Mouse (Mus musculus) MEL (cell line): ENCODE results near the gene Tln2. TPM values are rescaled to one million over a fixed set of nuclear protein-coding genes. Genes with fewer than 3 reads are reported as not detected.

Source experiments
- DNase-seq: peaks from one replicate; pipeline ENCODE4 v3.0.0; 2011; ENCODE audit warnings: low read depth, low spot score
- H3K27ac ChIP-seq: 2 replicates; pipeline ENCODE4 v1.5.1; 2012; ENCODE audit warnings: low read depth, mild to moderate bottlenecking, control low read depth, low read length, moderate library complexity; ENCODE audit not compliant: control insufficient read depth
- H3K27me3 ChIP-seq, 2 experiments: fragments of 150-350 bp in 1 of 2; sonication (generic) in 1 of 2; 2 replicates each; pipeline ENCODE4 v1.6.1; 2012; ENCODE audit warnings: low read length in 2 of 2, mild to moderate bottlenecking in 2 of 2, improper control_type of control experiment in 1 of 2, moderate library complexity in 1 of 2; ENCODE audit not compliant: insufficient read depth in 2 of 2, control insufficient read depth in 1 of 2
- H3K36me3 ChIP-seq, 2 experiments: 2 replicates each; pipeline ENCODE4 v1.6.1; 2012 to 2014; ENCODE audit warnings: low read length in 2 of 2, improper control_type of control experiment in 1 of 2, inconsistent platforms in 1 of 2, mild to moderate bottlenecking in 1 of 2; ENCODE audit not compliant: insufficient read depth in 2 of 2, control insufficient read depth in 1 of 2
- H3K4me1 ChIP-seq, 2 experiments: fragments of 150-350 bp in 1 of 2; sonication (generic) in 1 of 2; 2 replicates each; pipeline ENCODE4 v1.6.1; 2012; ENCODE audit warnings: low read length in 2 of 2, improper control_type of control experiment in 1 of 2, mild to moderate bottlenecking in 1 of 2; ENCODE audit not compliant: insufficient read depth in 2 of 2, control insufficient read depth in 1 of 2
- H3K4me3 ChIP-seq, 2 experiments: fragments of 150-350 bp in 1 of 2; sonication (generic) in 1 of 2; 2 replicates each; pipeline ENCODE4 v1.5.1; 2012; ENCODE audit warnings: low read depth in 2 of 2, low read length in 2 of 2, mild to moderate bottlenecking in 2 of 2, moderate library complexity in 2 of 2, control low read depth in 1 of 2, improper control_type of control experiment in 1 of 2; ENCODE audit not compliant: control insufficient read depth in 1 of 2, insufficient read depth in 1 of 2
- H3K79me2 ChIP-seq: 2 replicates; pipeline ENCODE4 v1.6.1; 2012; ENCODE audit warnings: mild to moderate bottlenecking, low read length, moderate library complexity; ENCODE audit not compliant: control insufficient read depth, poor library complexity, insufficient read depth
- H3K9ac ChIP-seq: 2 replicates; pipeline ENCODE4 v1.6.1; 2012; ENCODE audit warnings: low read depth, mild to moderate bottlenecking, control low read depth, low read length, moderate library complexity; ENCODE audit not compliant: control insufficient read depth, poor library complexity, severe bottlenecking
- H3K9me3 ChIP-seq: fragments of 150-350 bp; sonication (generic); replicated peaks from 2 replicates; pipeline ENCODE4 v1.6.1; 2012; ENCODE audit warnings: mild to moderate bottlenecking, low read length, improper control_type of control experiment, moderate library complexity; ENCODE audit not compliant: insufficient read depth
- CHD1 ChIP-seq: IDR thresholded peaks from 2 replicates; pipeline ENCODE4 v1.6.1; 2012; ENCODE audit warnings: low read depth, mild to moderate bottlenecking, inconsistent platforms, low read length, improper control_type of control experiment
- CTCF ChIP-seq, 3 experiments: IDR thresholded peaks in 2 of 3; conservative IDR thresholded peaks in 1 of 3; 2 replicates each; pipeline ENCODE4 v1.5.1; 2011 to 2012; ENCODE audit warnings: low read length in 3 of 3, low read depth in 2 of 3, mild to moderate bottlenecking in 2 of 3, improper control_type of control experiment in 1 of 3, inconsistent platforms in 1 of 3, mixed read lengths in 1 of 3, moderate library complexity in 1 of 3; ENCODE audit not compliant: control insufficient read depth in 1 of 3, insufficient read depth in 1 of 3, poor library complexity in 1 of 3, severe bottlenecking in 1 of 3
- GABPA ChIP-seq: IDR thresholded peaks from 2 replicates; pipeline ENCODE4 v1.6.1; 2012; ENCODE audit warnings: low read depth, mild to moderate bottlenecking, inconsistent platforms, low read length, improper control_type of control experiment, moderate library complexity
- GATA1 ChIP-seq: IDR thresholded peaks from 2 replicates; pipeline ENCODE4 v1.6.1; 2011; ENCODE audit warnings: low read depth, low read length, improper control_type of control experiment
- KAT2A ChIP-seq: conservative IDR thresholded peaks from 2 replicates; pipeline ENCODE4 v1.6.1; 2012; ENCODE audit warnings: low read depth, low read length, improper control_type of control experiment, inconsistent platforms
- MAFK ChIP-seq: IDR thresholded peaks from 2 replicates; pipeline ENCODE4 v1.6.1; 2011; ENCODE audit warnings: low read depth, mild to moderate bottlenecking, low read length, improper control_type of control experiment, borderline replicate concordance
- MXI1 ChIP-seq: IDR thresholded peaks from 2 replicates; pipeline ENCODE4 v1.6.1; 2011; ENCODE audit warnings: mild to moderate bottlenecking, low read depth, low read length, improper control_type of control experiment
- MYB ChIP-seq: IDR thresholded peaks from 2 replicates; pipeline ENCODE4 v1.6.1; 2011; ENCODE audit warnings: mild to moderate bottlenecking, low read depth, low read length, improper control_type of control experiment
- NRF1 ChIP-seq: IDR thresholded peaks from 2 replicates; pipeline ENCODE4 v1.6.1; 2014; ENCODE audit warnings: low read depth, mild to moderate bottlenecking, inconsistent platforms, low read length, improper control_type of control experiment, moderate library complexity; ENCODE audit not compliant: poor library complexity, insufficient read depth, severe bottlenecking
- POLR2A ChIP-seq, 2 experiments: IDR thresholded peaks; 2 replicates each; pipeline ENCODE4 v1.6.1; 2011 to 2012; ENCODE audit warnings: low read length in 2 of 2, mild to moderate bottlenecking in 2 of 2, control low read depth in 1 of 2, improper control_type of control experiment in 1 of 2, low read depth in 1 of 2, moderate library complexity in 1 of 2; ENCODE audit not compliant: control insufficient read depth in 1 of 2, insufficient read depth in 1 of 2, poor library complexity in 1 of 2
- RAD21 ChIP-seq: IDR thresholded peaks from 2 replicates; pipeline ENCODE4 v1.6.1; 2011; ENCODE audit warnings: mild to moderate bottlenecking, low read depth, low read length, improper control_type of control experiment
- SIN3A ChIP-seq: IDR thresholded peaks from 2 replicates; pipeline ENCODE4 v1.6.1; 2012; ENCODE audit warnings: low read length, improper control_type of control experiment, inconsistent platforms
- polyA plus RNA-seq, 2 experiments: library from polyadenylated mRNA; stranded (reverse) in 1 of 2; unstranded in 1 of 2; fragments of >175 nt in 1 of 2; fragments of >200 nt in 1 of 2; gene quantifications; 2 replicates each; pipeline versions ENCODE4 v1.2.1 to v1.2.4; 2012; ENCODE audit warnings: low replicate concordance in 2 of 2, low read depth in 1 of 2; ENCODE audit not compliant: insufficient read length in 2 of 2, insufficient read depth in 1 of 2, missing spikeins in 1 of 2
- total RNA-seq: library from RNA; depleted of rRNA; stranded (reverse); fragments of 300-350 nt; gene quantifications from 2 replicates; pipeline ENCODE4 v1.2.3, GENCODE M21; 2012

Tln2 gene
- total and polyA plus RNA-seq, 3 experiments: not detected

DNA sequence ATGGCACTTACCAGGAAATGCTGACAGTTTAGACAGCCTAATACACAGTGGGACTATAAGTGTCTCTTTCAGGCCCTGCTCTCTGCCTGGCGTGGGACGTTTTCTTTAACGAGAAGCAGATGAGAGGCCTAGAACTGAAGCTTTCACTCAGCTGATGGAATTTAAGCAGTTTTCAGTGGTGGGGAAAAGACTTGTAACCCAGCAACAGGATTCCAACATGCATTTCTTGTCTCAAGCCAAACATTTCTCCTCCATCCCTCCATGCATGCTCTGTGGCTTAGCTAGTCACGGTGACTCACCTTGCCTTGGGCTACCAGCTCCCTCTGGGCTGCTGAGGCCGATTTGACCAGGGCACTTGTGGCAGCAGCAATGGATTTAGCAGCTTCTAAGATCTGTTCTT, 330.5 kb downstream of the Tln2 start:
- H3K36me3 ChIP-seq: no peaks in the 10 kb centered on the region
- no peaks in the 10 kb centered on the region for H3K27me3 ChIP-seq
- H3K79me2 ChIP-seq: no peaks in the 10 kb centered on the region
- no peaks in the 10 kb centered on the region for H3K4me1 ChIP-seq
- no peak for TF ChIP-seq MXI1
- no peak for TF ChIP-seq RAD21
- TF ChIP-seq GATA1: no peak
- no peaks in the 10 kb centered on the region for H3K9me3 ChIP-seq
- H3K4me3 ChIP-seq: no peak overlapping the region
- no peak overlapping the region for H3K27ac ChIP-seq
- H3K9ac ChIP-seq: no peak overlapping the region
- DNase-seq: no peak

DNA sequence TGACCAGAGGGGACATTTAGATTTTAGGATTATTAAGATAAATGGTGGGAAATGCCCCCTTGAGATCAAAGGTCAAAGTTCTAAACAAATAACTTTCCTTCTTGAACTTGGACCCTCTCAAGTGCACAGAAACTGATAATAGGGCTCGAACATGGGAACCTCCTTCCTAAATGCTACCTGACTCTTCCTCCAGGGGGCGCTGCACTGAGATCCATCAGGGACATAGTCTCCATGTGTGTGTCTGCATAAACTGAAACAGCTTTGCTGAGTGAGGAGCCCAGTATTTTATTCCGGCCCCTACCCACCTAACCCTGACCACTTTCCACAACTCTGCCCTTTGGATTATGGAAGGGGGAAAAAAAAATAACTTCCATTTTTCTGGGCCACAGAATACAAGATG, 339.1 kb downstream of the Tln2 start:
- Histone ChIP-seq H3K79me2 (no peaks in the 10 kb centered on the region), H3K9ac (no peak overlapping the region), H3K36me3 (no peaks in the 10 kb centered on the region), H3K9me3 (no peaks in the 10 kb centered on the region), H3K4me1 (no peaks in the 10 kb centered on the region), H3K27ac (no peak overlapping the region), H3K4me3 (no peak overlapping the region), H3K27me3 (no peaks in the 10 kb centered on the region)
- TF ChIP-seq CTCF (IDR thresholded peaks at IDR 0.05 in 2 of 3, conservative IDR thresholded peaks at IDR 0.05 in 1 of 3; ENCODE audit: control insufficient read depth in 1 of 3, insufficient read depth in 1 of 3, low read depth in 2 of 3, low read length in 3 of 3, poor library complexity in 1 of 3, severe bottlenecking in 1 of 3) (peak in 2 of 3 experiments; percentile 6 to 18; a peak in 2 of 6 replicates), MYB (no peak)
- no peak for DNase-seq

DNA sequence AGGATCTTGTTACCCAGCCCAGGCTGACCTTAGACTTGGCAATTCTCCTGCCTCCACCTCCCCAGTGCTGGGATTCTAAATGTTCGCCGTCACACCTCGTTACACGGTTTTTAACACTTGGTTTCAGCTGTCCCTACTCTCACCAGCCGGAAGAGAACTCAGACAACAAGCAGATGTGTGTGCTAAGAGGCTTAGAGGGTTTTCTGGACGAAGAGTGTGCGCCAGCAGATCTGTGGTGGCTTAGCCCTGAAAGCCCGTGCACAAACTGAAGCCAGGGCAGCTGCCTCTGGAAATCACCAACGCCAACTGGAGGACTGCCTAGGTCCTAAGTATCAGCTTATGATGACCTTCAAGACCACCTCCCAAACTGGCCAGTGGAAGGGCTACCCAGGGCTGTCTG, 341.5 kb downstream of the Tln2 start:
- H3K27ac ChIP-seq: no peak overlapping the region
- H3K27me3 ChIP-seq: no peaks in the 10 kb centered on the region

DNA sequence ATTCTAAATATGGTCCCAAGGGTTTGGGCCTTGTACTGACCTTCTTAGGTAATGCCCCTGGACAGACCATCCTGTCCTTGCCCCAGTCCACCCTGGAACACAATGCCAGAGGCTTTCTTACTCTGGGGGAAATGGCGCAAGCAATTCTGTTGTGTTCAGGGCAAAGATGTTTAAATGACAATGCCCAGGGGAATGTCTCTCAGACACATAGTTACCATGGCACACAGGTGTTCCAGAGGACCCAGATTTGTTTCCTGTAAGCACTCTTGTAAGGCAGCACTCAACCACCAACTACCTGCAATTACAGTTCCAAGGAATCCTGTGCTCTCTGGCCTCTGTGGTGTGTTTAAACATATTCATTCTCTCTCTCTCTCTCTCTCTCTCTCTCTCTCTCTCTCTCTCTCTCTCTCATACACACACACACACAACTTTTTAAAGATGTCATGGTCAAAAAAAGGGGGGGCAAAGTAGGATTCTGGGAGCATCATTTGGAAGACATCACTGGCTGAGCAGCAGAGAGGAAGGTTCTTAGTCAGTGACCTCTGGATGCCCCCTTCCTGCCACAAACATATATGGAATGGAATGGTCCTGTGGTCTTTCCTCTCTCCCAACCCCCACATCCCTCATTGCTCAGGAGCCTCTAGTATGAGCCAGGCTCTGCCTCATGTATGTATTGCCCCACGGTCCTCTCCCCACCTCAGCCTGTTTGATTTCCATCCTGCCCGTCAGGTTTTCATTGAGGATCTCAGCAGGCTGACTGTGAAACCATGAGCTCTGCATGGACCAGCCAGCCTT, 345.1 kb downstream of the Tln2 start:
- TF ChIP-seq POLR2A (IDR thresholded peaks at IDR 0.05; ENCODE audit: control insufficient read depth in 1 of 2, insufficient read depth in 1 of 2, low read depth in 1 of 2, low read length in 2 of 2, poor library complexity in 1 of 2) (no peak), CTCF (IDR thresholded peaks at IDR 0.05 in 2 of 3, conservative IDR thresholded peaks at IDR 0.05 in 1 of 3; ENCODE audit: control insufficient read depth in 1 of 3, insufficient read depth in 1 of 3, low read depth in 2 of 3, low read length in 3 of 3, poor library complexity in 1 of 3, severe bottlenecking in 1 of 3) (no peak)
- TF ChIP-seq, all 39 proteins: peak for 0
- Histone ChIP-seq H3K36me3 (no peaks in the 10 kb centered on the region), H3K27ac (no peak overlapping the region), H3K9ac (no peak overlapping the region), H3K27me3 (no peaks in the 10 kb centered on the region), H3K4me1 (no peaks in the 10 kb centered on the region), H3K9me3 (no peaks in the 10 kb centered on the region), H3K4me3 (no peak overlapping the region), H3K79me2 (no peaks in the 10 kb centered on the region)
- no peak for DNase-seq

More for the DNA sequence above, 341.5 kb downstream of the Tln2 start:
- Histone ChIP-seq H3K79me2 (no peaks in the 10 kb centered on the region), H3K36me3 (no peaks in the 10 kb centered on the region), H3K9me3 (no peaks in the 10 kb centered on the region), H3K4me3 (no peak overlapping the region), H3K9ac (no peak overlapping the region), H3K4me1 (no peaks in the 10 kb centered on the region)
- no peak for TF ChIP-seq GATA1
- TF ChIP-seq SIN3A: no peak
- TF ChIP-seq GABPA: no peak
- TF ChIP-seq KAT2A: no peak
- TF ChIP-seq RAD21: no peak
- no peak for TF ChIP-seq NRF1
- no peak for TF ChIP-seq MAFK
- TF ChIP-seq CHD1: no peak
- no peak for DNase-seq
